Mouse (Mus musculus) stomach, postnatal 0 days (tissue): ENCODE data around the gene Sec1. TPM values are rescaled to one million over a fixed set of nuclear protein-coding genes. Genes with fewer than 3 reads are reported as not detected.

Experiments used
- ATAC-seq: fragments of 200-750 bp; cut with Nextera tagmentation; 2 replicates; pipeline ENCODE4 v1.8.0; 2017; ENCODE audit not compliant: low FRiP score, low TSS enrichment
- DNase-seq: peaks from one replicate; pipeline ENCODE4 v3.0.0-alpha.2; 2016; ENCODE audit warnings: low spot score
- H3K27ac ChIP-seq: fragments of 300-500 bp; sonication (generic); replicated peaks from 2 replicates; pipeline ENCODE4 v1.5.1; 2014; ENCODE audit warnings: mild to moderate bottlenecking, control low read depth
- H3K27me3 ChIP-seq: fragments of 300-500 bp; sonication (generic); 2 replicates; pipeline ENCODE4 v1.6.1; 2014; ENCODE audit warnings: low read length; ENCODE audit not compliant: control insufficient read depth, insufficient read depth
- H3K36me3 ChIP-seq: fragments of 300-500 bp; sonication (generic); 2 replicates; pipeline ENCODE4 v1.6.1; 2014; ENCODE audit warnings: low read length, mixed read lengths; ENCODE audit not compliant: control insufficient read depth, insufficient read depth
- H3K4me1 ChIP-seq: fragments of 300-500 bp; sonication (generic); replicated peaks from 2 replicates; pipeline ENCODE4 v1.6.1; 2014; ENCODE audit warnings: antibody characterized with exemption; ENCODE audit not compliant: control insufficient read depth, insufficient read depth
- H3K4me2 ChIP-seq: fragments of 300-500 bp; sonication (generic); replicated peaks from 2 replicates; pipeline ENCODE4 v1.6.1; 2014; ENCODE audit warnings: low read depth, mild to moderate bottlenecking, control low read depth, moderate library complexity
- H3K4me3 ChIP-seq: fragments of 300-500 bp; sonication (generic); 2 replicates; pipeline ENCODE4 v1.5.1; 2014; ENCODE audit warnings: low read depth, low read length, control low read depth
- H3K9ac ChIP-seq: fragments of 300-500 bp; sonication (generic); 2 replicates; pipeline ENCODE4 v1.6.1; 2014; ENCODE audit warnings: mild to moderate bottlenecking, low read length, control low read depth, mixed read lengths
- H3K9me3 ChIP-seq: fragments of 300-500 bp; sonication (generic); 2 replicates; pipeline ENCODE4 v1.6.1; 2016; ENCODE audit warnings: low read length; ENCODE audit not compliant: control insufficient read depth
- CTCF ChIP-seq: IDR thresholded peaks from 2 replicates; pipeline ENCODE4 v1.5.1; 2016; ENCODE audit warnings: antibody characterized with exemption, low read depth, mild to moderate bottlenecking, moderate library complexity
- EP300 ChIP-seq: optimal IDR thresholded peaks from 2 replicates; pipeline ENCODE3; 2016; ENCODE audit warnings: antibody characterized with exemption
- WGBS: fragments of 180-500 bp; shearing (Covaris S2); extraction: QIAGEN DNeasy Blood & Tissue Kit; methylation state at CpG from one replicate; pipeline ENCODE4 v1.1.7; 2014; 5-methylcytosine and 5-hydroxymethylcytosine counted together
- polyA plus RNA-seq: library from polyadenylated mRNA; unstranded; fragments of >200 nt; fragmentation: Nextera tagmentation; extraction: Ambion mirVana; gene quantifications from 2 replicates; pipeline ENCODE4 v1.2.1, GENCODE M21; 2015

Gene Sec1
- polyA plus RNA-seq, 1 experiment from 2014 or later, result 0.53 TPM

GRCm38 (mm10) chr7:45702809-45703520 lies 8.8 kb upstream of the Sec1 start:
- H3K4me1 ChIP-seq, result peaks cover 8% of the 10 kb centered on the region; the same call in 1 of the 2 replicates
- no peak overlapping the region for H3K9ac ChIP-seq

GRCm38 (mm10) chr7:45702316-45702715 lies 8.1 kb upstream of the Sec1 start:
- 94% methylated on average over 11 of the region's 11 CpGs for WGBS
- H3K4me1 ChIP-seq, result peaks cover 8% of the 10 kb centered on the region; the same call in 1 of the 2 replicates

More at GRCm38 (mm10) chr7:45702809-45703520, 8.8 kb upstream of the Sec1 start:
- no peak overlapping the region for H3K4me3 ChIP-seq
- no peak overlapping the region; the same call in 1 of the 2 replicates for H3K27ac ChIP-seq
- no peaks in the 10 kb centered on the region for H3K9me3 ChIP-seq
- no peaks in the 10 kb centered on the region for H3K36me3 ChIP-seq
- no peak for ATAC-seq
- WGBS, result 88% methylated on average over 17 of the region's 17 CpGs
- TF ChIP-seq CTCF (no peak), EP300 (no peak)
- H3K4me2 ChIP-seq, result no peak overlapping the region
- H3K27me3 ChIP-seq, result no peaks in the 10 kb centered on the region
- no peak for DNase-seq

GRCm38 (mm10) chr7:45701607-45702006 lies 7.4 kb upstream of the Sec1 start:
- H3K27ac ChIP-seq, result no peak overlapping the region
- DNase-seq, result no peak
- H3K4me1 ChIP-seq, result peaks cover 8% of the 10 kb centered on the region; the same call in 1 of the 2 replicates
- no peak overlapping the region for H3K9ac ChIP-seq
- no peaks in the 10 kb centered on the region for H3K27me3 ChIP-seq
- no peak overlapping the region for H3K4me2 ChIP-seq
- WGBS, result 88% methylated on average over 11 of the region's 11 CpGs
- no peak for ATAC-seq
- no peaks in the 10 kb centered on the region for H3K36me3 ChIP-seq
- no peak overlapping the region for H3K4me3 ChIP-seq
- TF ChIP-seq CTCF (no peak), EP300 (no peak)
- H3K9me3 ChIP-seq, result no peaks in the 10 kb centered on the region

More at GRCm38 (mm10) chr7:45702316-45702715, 8.1 kb upstream of the Sec1 start:
- H3K4me3 ChIP-seq, result no peak overlapping the region
- no peak for ATAC-seq
- H3K9me3 ChIP-seq, result no peaks in the 10 kb centered on the region
- H3K27ac ChIP-seq, result no peak overlapping the region
- H3K9ac ChIP-seq, result no peak overlapping the region
- no peak overlapping the region for H3K4me2 ChIP-seq
- H3K27me3 ChIP-seq, result no peaks in the 10 kb centered on the region
- no peak for TF ChIP-seq EP300
- no peak for TF ChIP-seq CTCF
- no peaks in the 10 kb centered on the region for H3K36me3 ChIP-seq
- DNase-seq, result no peak

- Histone ChIP-seq H3K4me1 (peaks cover 7% of the 10 kb centered on the region; the same call in 1 of the 2 replicates), H3K36me3 (no peaks in the 10 kb centered on the region), H3K4me2 (peak overlapping the region; percentile 61), H3K27ac (no peak overlapping the region; the same call in 1 of the 2 replicates), H3K9me3 (no peaks in the 10 kb centered on the region), H3K27me3 (no peaks in the 10 kb centered on the region), H3K4me3 (peak overlapping the region; percentile 18; the same call in 1 of the 2 replicates), H3K9ac (peak overlapping the region; percentile 28; the same call in 1 of the 2 replicates)
- ATAC-seq (no peak), DNase-seq (no peak)
- WGBS, result 32% methylated on average over 11 of the region's 11 CpGs
- TF ChIP-seq EP300, result no peak
- TF ChIP-seq CTCF, result no peak
These were observed 6.9 kb upstream of the Sec1 start for GRCm38 (mm10) chr7:45701072-45701471.

- Histone ChIP-seq H3K4me3 (peak overlapping the region; percentile 40), H3K4me1 (peaks cover 6% of the 10 kb centered on the region; the same call in 1 of the 2 replicates), H3K27me3 (no peaks in the 10 kb centered on the region), H3K9ac (peak overlapping the region; percentile 55; the same call in 1 of the 2 replicates), H3K27ac (no peak overlapping the region), H3K9me3 (no peaks in the 10 kb centered on the region), H3K4me2 (peak overlapping the region; percentile 61), H3K36me3 (no peaks in the 10 kb centered on the region)
- TF ChIP-seq CTCF (no peak), EP300 (no peak)
- no peak; the same call in 1 of the 2 replicates for ATAC-seq
- DNase-seq, result peak; percentile 72
- 2% methylated on average over 20 of the region's 20 CpGs for WGBS
These were observed 6.3 kb upstream of the Sec1 start for GRCm38 (mm10) chr7:45700301-45701015.
